Mouse (Mus musculus) megakaryocyte, embryonic 14.5 days (primary cell): ENCODE data around the gene Fcgr4.

Experiments used
- FLI1 ChIP-seq: IDR thresholded peaks from 2 replicates; pipeline ENCODE4 v1.6.1; 2012; ENCODE audit warnings: low read length, inconsistent platforms, mixed read lengths
- GATA1 ChIP-seq: IDR thresholded peaks from 3 replicates; pipeline ENCODE4 v1.6.1; 2012; ENCODE audit warnings: mixed read lengths, low read length, inconsistent platforms, borderline replicate concordance

DNA sequence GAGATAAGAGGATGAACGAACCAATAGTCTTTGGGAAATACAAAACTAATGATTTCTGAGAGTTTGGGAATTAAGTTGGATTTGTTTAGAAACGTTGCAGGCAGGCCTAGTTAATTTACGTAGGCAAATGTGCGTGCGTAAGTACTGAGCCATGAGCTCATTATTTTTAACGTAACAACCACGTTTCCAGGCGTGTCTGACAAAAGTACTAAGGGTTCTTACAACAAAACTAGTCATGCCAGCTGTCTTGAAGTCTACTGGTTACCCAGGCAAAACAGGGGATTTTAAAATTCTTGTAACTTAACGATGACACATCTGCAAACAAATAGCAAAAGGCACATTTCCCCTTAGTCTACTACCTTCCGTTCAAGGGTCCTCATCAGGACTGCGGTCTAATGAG, 15.5 kb downstream of the Fcgr4 start:
- TF ChIP-seq GATA1 = no peak
- TF ChIP-seq FLI1 = no peak
